Mouse (Mus musculus) 3134 (cell line): ENCODE measurements around the gene Gsta4.

Experiments used
- DNase-seq: peaks from one replicate; pipeline ENCODE4 v3.0.0-alpha.2; 2011; ENCODE audit warnings: low spot score; ENCODE audit not compliant: insufficient read length; ENCODE audit errors: extremely low read depth

The Gsta4 gene

DNA sequence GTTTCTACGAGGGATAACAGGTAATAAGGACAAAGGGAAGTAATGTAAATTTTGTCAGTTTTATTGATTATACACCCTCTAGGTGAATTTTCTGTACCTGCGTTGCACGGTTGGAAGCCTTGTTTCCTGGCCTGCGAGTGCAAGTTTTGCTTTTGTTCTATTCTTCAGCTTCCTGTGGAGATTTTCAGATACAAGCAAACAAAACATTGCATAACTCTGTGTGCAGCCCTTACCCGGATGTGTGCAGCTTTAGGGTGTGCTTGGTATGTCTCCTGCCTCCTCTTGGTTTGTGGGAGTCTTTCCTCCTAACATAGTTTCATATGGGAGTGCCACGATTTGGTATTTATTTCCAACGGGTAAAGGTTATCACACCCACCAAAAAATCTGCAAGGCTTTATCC lies 5.7 kb upstream of the Gsta4 start:
- no peak for DNase-seq

DNA sequence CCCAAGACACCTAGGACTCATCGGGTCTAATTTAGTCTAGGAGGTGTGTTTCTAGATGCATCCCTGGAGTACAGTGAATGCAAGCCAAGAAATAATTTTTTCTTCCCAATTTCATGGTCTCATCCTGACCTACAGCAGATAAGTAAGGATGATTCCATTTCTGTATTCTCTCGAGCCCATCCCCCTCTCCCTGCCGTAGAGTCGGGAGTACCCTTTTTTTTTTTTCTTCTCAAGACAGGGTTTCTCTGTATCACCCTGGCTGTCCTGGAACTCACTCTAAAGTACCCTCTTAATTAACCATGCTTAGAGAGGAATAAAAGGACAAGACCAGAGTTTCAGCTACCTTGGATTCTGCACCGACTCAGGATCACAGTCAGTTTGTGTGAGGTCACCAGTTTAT lies 4.4 kb upstream of the Gsta4 start:
- no peak for DNase-seq

- no peak for DNase-seq
These were observed 3.5 kb upstream of the Gsta4 start for GRCm38 (mm10) chr9:78179071-78179470.

DNA sequence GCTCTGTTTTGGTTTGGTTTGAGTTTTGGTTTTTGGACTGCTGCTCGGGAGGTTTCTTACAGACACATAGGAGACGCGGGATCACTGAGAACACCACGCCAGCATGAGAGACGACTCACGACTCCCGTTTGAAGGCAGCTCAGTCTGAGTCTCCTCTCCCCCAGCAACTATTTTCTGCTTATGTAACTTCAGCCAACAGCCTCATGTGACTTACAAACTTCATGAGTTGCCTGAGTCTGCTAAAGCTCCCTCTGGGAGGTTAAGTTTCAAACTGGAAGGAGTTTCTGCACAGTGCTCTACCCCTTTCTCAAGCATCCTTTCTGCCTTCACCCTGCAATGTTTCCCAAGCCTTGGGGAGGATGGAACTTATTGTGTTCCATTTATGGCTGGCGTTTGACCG lies 3.1 kb downstream of the Gsta4 start:
- no peak for DNase-seq

- no peak for DNase-seq
These were observed 6.3 kb downstream of the Gsta4 start for GRCm38 (mm10) chr9:78188910-78189309.

DNA sequence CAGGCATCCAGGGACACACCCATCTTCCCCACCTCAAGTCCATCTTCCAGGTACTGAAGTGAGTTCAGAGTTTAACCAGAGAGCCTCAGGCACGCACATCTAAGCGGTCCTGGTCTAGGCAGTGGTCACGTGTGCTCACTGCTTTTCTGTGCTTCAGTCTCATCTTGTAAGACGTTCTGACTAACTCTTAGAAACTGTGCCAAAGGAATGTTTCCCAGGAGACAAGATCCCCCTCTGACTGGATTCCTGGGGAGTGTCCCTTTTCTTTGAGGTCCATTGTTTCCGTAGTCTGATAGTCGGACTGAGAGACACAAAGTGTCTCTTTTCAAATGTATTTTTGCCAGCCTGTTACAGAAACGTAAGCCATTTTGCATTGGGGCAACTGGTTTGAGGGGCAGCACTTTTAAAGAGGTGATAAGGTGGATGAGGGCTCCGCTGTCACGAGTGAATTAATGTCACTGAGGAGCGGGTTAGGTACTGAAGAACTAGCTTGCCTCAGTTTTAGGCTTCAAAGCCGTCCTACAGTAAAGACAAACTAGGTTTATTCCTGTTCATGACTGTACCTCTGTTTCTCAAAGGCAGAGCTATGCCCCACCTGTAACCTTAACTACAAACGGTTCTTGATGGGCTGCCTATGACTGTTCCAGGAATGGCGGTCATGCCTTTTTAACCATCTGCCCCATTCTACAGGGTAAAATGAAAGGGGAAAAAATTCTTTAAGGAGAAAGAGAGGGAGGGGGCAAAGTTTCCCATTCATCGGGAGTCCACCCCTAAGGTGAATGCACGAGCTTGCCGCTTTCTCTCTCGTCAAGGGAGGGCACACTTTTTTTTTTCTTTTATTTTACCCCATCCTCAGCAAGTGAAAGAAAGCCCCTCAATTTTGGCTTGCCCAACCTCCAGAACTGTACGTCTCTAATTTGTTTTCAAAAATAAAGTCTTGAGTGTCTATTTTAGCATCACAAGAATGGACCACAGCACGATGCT lies 8.4 kb downstream of the Gsta4 start:
- peak; percentile 51 for DNase-seq

DNA sequence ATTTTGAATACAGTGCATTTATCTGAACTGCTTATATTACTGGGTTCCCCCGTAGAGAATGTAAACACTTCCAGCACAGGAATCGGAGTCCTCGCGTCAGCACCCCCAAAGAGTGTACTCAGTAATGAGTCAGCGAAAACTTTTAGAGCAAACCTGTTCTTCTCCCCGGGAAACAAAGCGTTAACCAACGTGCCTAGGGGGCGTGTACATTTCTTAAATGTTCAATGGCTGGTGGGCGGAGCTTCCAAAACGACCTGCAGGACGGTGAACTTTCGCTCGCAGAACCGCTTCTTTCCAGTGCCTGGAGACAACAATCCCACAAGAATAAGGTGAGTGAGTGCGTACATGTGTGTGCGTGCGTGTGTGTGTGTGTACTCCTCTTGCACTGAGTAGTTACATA lies 9.2 kb downstream of the Gsta4 start:
- peak; percentile 61 for DNase-seq

DNA sequence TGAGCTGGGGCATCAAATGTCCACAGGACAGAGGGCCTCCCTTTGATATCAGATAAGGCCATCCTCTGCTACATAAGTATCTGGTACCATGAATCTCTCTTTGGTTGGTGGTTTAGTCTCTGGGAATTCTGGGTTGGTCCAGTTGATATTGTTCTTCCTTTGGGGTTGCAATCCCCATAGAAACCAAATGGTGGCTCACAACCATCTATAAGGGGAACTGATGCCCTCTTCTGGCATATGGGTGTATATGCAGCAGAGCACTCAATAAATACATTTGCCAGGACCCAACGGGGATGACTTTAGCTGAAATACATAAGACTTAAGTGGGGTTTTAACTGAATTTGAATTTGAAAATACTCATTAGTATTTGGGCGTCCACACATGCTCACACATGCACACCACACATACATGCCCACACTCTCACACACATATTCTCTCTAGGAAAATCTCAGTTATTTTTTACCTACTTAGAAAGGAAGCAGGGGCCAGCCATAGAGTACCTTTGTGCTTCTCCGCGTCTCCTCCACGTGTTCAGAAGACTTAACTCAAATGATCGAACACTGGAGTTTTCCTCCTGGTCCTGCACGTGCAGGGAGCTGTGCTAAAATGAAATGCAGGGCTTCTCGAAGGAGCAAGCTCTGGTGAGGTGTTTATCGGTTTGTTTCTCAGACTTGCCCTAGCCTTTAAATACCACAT lies 11.5 kb downstream of the Gsta4 start:
- peak; percentile 67 for DNase-seq

- DNase-seq: no peak
These were observed 12.5 kb downstream of the Gsta4 start for GRCm38 (mm10) chr9:78195034-78195433.

- no peak for DNase-seq
These were observed 15.2 kb downstream of the Gsta4 start for GRCm38 (mm10) chr9:78197801-78198200.

GRCm38 (mm10) chr9:78204194-78204593 lies 21.6 kb downstream of the Gsta4 start:
- no peak for DNase-seq

- no peak for DNase-seq
These were observed 26.4 kb downstream of the Gsta4 start for GRCm38 (mm10) chr9:78208956-78209355.

DNA sequence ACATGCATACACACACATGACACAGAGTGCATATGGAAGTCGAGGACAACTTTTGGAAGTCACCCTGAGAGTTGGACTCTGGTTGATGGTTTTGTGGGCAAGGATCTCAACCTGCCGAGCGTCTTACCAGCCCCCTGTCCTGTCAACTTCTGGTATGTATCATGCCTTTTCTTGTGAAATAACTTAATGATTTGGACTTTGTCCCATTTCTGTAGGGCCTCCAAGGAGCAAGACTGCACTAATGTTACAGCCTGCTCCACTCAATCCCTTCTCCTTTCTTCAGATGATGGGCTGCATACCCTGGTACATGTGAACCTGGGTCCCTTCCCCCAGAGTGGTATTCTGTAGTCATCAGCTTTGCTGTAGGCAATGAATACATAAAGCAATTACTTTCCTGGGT lies 27.5 kb downstream of the Gsta4 start:
- DNase-seq: no peak

DNA sequence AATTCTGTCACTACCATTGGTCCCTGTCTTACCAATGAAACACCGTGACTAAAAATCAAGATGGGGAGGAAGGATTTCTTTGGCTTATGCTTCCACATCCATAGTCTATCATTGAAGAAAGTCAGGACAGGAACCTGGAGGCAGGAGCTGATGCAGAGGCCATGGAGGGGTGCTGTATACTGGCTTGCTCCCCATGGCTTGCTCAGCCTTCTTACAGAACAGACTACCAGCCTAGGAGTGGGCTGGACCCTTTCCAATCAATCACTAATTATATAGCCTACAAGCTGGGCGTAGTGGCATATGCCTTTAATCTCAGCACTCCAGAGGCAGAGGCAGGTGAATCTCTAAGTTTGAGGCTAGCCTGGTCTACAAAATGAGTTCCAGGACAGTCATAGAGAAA lies 28.2 kb downstream of the Gsta4 start:
- no peak for DNase-seq

DNA sequence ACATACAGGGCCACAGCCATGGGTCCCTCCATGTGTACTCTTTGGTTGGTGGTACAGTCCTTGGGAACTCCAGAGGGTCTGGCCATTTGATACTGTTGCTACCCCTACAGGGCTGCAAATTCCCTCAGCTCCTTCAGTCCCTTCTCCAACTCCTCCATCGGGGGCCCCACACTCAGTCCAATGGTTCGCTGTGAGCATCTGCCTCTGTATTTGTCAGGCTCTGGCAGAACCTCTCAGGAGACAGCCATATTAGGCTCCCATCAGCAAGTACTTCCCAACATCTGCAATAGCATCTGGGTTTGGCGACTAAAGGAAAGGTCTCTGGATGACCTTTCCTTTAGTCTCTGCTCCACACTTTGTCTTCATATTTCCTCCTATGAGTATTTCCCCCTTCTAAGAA lies 28.9 kb downstream of the Gsta4 start:
- no peak for DNase-seq

DNA sequence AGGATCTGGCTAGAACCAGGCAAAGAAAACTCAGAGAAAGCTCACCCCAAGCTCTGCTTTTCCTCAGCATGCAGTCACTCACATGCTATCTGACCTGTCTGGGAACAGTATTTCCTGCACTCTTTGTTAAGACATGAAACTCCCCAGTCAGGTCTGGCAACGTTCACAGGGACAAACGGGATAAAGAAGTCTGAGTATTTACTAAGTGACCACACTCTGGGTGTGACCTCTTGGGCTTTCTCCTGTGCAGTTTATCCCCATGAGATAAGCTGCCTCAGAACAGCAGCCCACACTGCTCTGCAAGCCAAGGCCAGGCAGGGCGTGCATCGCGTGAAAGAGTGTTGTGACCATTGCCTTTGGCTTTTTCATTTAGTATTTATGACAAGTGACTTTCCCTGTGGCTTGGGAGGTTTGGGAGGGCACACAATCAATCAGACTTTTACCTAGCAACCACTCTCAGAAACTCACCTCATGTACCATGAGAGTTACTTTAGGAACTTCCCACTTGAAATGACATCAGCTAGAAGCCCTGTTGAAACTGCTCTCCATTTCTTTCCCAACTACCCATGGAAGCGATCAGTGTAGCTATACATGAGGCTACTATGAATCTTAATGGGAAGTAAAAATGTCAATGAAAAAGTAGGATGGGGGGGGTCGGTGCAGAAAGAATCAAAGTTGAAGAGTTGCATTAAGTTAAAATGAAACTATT lies 29.9 kb downstream of the Gsta4 start:
- DNase-seq: no peak

DNA sequence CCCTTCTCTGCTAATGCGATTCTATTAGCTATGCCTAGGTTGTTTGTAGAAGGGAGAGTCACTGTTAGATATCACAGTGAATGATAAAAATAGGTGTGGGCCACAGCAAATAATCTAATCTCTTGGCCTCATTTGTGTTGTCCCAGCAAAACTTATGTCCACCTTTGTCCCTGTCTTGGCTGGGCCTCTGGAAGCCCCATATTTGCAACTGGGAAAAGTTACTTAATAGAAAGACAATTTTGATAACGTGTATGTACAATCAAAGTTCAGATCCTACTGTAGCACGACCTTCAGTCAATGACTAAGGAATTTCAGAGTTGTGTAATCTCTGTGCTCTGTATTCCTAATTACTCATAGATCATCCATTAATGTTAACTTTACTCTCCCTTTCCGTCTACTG lies 34.5 kb downstream of the Gsta4 start:
- no peak for DNase-seq

DNA sequence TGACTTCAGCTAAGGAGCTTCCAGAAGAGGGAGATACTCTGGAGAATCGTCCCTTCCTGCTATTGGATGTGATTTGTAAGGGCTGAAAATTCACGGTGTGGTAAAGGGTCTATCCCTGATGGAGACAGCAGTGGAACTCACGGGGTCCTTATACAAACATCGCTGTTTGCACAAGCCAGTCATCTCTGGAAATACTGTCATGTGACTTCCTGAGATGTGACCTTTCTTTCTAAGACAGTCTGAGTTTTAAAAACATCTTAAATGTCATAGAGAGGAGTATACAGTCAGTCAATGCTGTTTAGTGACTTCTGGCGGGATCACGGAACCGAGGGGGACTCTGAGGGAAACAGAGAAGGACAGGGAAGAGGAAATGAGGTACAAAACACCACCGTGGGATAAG lies 40.0 kb downstream of the Gsta4 start:
- DNase-seq: no peak

DNA sequence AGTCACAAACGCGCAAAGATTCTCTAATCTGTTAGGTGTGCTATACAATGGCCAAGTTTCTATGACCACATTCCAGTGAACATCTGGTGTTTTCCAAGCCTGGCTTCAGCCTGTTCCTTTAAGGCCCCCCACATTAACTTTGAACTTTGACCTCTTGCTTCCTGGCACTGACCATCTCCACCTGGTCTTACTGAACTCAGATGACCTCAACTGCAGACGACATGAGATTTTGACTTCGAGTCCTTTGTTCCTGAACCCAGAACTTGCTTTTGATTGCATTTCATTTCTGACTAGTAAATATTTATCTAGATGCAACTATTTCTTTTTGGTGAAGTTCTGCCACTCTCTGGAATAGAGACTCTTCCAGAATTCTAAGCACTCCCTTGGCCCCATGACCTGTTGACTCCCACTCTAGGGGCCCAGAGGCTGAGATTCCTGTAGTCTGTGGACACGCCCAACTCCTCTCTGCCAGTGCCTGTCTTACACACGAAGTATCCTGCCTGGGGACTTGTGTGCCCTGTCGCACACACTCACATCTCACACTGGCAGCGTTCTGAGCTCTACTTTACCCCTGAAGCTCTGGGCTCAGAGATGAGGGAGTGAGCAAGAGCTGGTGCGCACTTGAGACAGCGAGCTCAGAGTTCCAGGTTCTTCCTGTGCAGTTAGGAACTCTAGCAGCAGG lies 40.8 kb downstream of the Gsta4 start:
- DNase-seq: no peak

DNA sequence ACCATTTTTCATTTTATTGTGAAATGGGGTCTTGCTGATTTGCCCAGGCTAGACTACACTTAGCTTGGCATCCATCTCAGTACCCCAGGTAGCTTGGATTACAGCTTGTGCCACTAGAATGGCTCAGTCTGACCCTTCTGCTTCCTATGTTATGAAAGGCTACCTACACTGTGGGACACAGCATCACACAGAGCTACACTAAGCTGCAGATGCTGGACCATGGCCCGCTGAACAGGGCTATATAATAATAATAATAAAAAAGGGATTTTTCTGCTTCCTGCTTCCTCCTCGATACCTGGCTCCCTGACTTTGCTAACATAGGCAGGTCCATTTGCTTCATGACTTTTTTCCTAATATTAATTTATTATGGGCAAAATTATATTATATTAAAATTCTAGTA lies 41.8 kb downstream of the Gsta4 start:
- no peak for DNase-seq

GRCm38 (mm10) chr9:78225304-78225703 lies 42.7 kb downstream of the Gsta4 start:
- no peak for DNase-seq
